Mouse (Mus musculus): ENCODE data around the gene Igdcc3. TPM values are rescaled to one million over a fixed set of nuclear protein-coding genes. Genes with fewer than 3 reads are reported as not detected.

Igdcc3 gene
- polyA plus RNA-seq, 1 experiment from 2014 or later = 2.3 TPM

GRCm38 (mm10) chr9:65141306-65141975 is 452 bp downstream of the Igdcc3 start:
- H3K27ac ChIP-seq (replicated peaks) = peak overlapping the region; percentile 80
- peak overlapping the region; percentile 98 for H3K4me2 ChIP-seq (replicated peaks)
- peak; percentile 67; the same call in 1 of the 2 replicates for ATAC-seq (ENCODE audit: insufficient number of reproducible peaks, low FRiP score, low TSS enrichment, low read depth)
- peak overlapping the region; percentile 34 for H3K9ac ChIP-seq
- H3K9me3 ChIP-seq (replicated peaks) = no peaks in the 10 kb centered on the region
- peak overlapping the region; percentile 75 for H3K4me3 ChIP-seq (replicated peaks)
- WGBS = under 1% methylated on average over 67 of the region's 73 CpGs
- H3K27me3 ChIP-seq = peaks cover 16% of the 10 kb centered on the region; the same call in 1 of the 2 replicates
- H3K36me3 ChIP-seq = no peaks in the 10 kb centered on the region
- peaks cover 25% of the 10 kb centered on the region for H3K4me1 ChIP-seq

- Histone ChIP-seq H3K4me3 (replicated peaks) (peak overlapping the region; percentile 75), H3K27ac (replicated peaks) (peak overlapping the region; percentile 80), H3K4me2 (replicated peaks) (peak overlapping the region; percentile 98), H3K27me3 (peaks cover 16% of the 10 kb centered on the region; the same call in 1 of the 2 replicates), H3K36me3 (no peaks in the 10 kb centered on the region), H3K4me1 (peaks cover 25% of the 10 kb centered on the region), H3K9me3 (replicated peaks) (no peaks in the 10 kb centered on the region), H3K9ac (peak overlapping the region; percentile 34)
- ATAC-seq (ENCODE audit: insufficient number of reproducible peaks, low FRiP score, low TSS enrichment, low read depth) = 0 out of 2 replicates have a peak, but pooled peaks have one; percentile 20
- WGBS = 0% methylated on average over 17 of the region's 17 CpGs
Observed at GRCm38 (mm10) chr9:65141976-65142318, 958 bp downstream of the Igdcc3 start.

- Histone ChIP-seq H3K27ac (replicated peaks) (peak overlapping the region; percentile 80), H3K4me3 (replicated peaks) (peak overlapping the region; percentile 75), H3K9ac (peak overlapping the region; percentile 34), H3K36me3 (no peaks in the 10 kb centered on the region), H3K27me3 (peaks cover 16% of the 10 kb centered on the region; the same call in 1 of the 2 replicates), H3K4me1 (peaks cover 25% of the 10 kb centered on the region), H3K9me3 (replicated peaks) (no peaks in the 10 kb centered on the region), H3K4me2 (replicated peaks) (peak overlapping the region; percentile 98)
- under 1% methylated on average over 8 of the region's 8 CpGs for WGBS
- ATAC-seq (ENCODE audit: insufficient number of reproducible peaks, low FRiP score, low TSS enrichment, low read depth) = no peak
Observed at GRCm38 (mm10) chr9:65142399-65142798, 1.4 kb downstream of the Igdcc3 start.

GRCm38 (mm10) chr9:65146001-65146400 is 5.0 kb downstream of the Igdcc3 start:
- ATAC-seq (ENCODE audit: insufficient number of reproducible peaks, low FRiP score, low TSS enrichment, low read depth) = no peak
- Histone ChIP-seq H3K27me3 (peaks cover 3% of the 10 kb centered on the region; the same call in 1 of the 2 replicates), H3K9ac (no peak overlapping the region), H3K27ac (replicated peaks) (no peak overlapping the region), H3K4me2 (replicated peaks) (no peak overlapping the region), H3K36me3 (no peaks in the 10 kb centered on the region), H3K9me3 (replicated peaks) (no peaks in the 10 kb centered on the region), H3K4me1 (peaks cover 19% of the 10 kb centered on the region), H3K4me3 (replicated peaks) (no peak overlapping the region)
- WGBS = 73% methylated on average over 5 of the region's 5 CpGs

- H3K27ac ChIP-seq (replicated peaks) = no peak overlapping the region
- H3K27me3 ChIP-seq = no peaks in the 10 kb centered on the region
- WGBS = 75% methylated on average over 7 of the region's 7 CpGs
- H3K4me3 ChIP-seq (replicated peaks) = no peak overlapping the region
- H3K9ac ChIP-seq = no peak overlapping the region
- H3K36me3 ChIP-seq = no peaks in the 10 kb centered on the region
- H3K4me2 ChIP-seq (replicated peaks) = no peak overlapping the region
- no peak for ATAC-seq (ENCODE audit: insufficient number of reproducible peaks, low FRiP score, low TSS enrichment, low read depth)
- peaks cover 5% of the 10 kb centered on the region; the same call in 1 of the 2 replicates for H3K4me1 ChIP-seq
- H3K9me3 ChIP-seq (replicated peaks) = no peaks in the 10 kb centered on the region
Observed at GRCm38 (mm10) chr9:65148507-65148906, 7.5 kb downstream of the Igdcc3 start.

- Histone ChIP-seq H3K36me3 (no peaks in the 10 kb centered on the region), H3K9me3 (replicated peaks) (no peaks in the 10 kb centered on the region), H3K27ac (replicated peaks) (no peak overlapping the region), H3K9ac (no peak overlapping the region), H3K4me2 (replicated peaks) (no peak overlapping the region), H3K4me3 (replicated peaks) (no peak overlapping the region), H3K27me3 (no peaks in the 10 kb centered on the region), H3K4me1 (peaks cover 11% of the 10 kb centered on the region)
- no peak for ATAC-seq (ENCODE audit: insufficient number of reproducible peaks, low FRiP score, low TSS enrichment, low read depth)
- 55% methylated on average over 6 of the region's 6 CpGs for whole genome bisulfite sequencing
Observed at GRCm38 (mm10) chr9:65152711-65153330, 11.8 kb downstream of the Igdcc3 start.

GRCm38 (mm10) chr9:65153331-65153711 is 12.3 kb downstream of the Igdcc3 start:
- Histone ChIP-seq H3K27me3 (no peaks in the 10 kb centered on the region), H3K9ac (no peak overlapping the region), H3K4me3 (replicated peaks) (no peak overlapping the region), H3K4me1 (peaks cover 11% of the 10 kb centered on the region), H3K9me3 (replicated peaks) (no peaks in the 10 kb centered on the region), H3K4me2 (replicated peaks) (no peak overlapping the region), H3K36me3 (no peaks in the 10 kb centered on the region), H3K27ac (replicated peaks) (no peak overlapping the region)
- 20% methylated on average over 5 of the region's 5 CpGs for WGBS
- no peak for ATAC-seq (ENCODE audit: insufficient number of reproducible peaks, low FRiP score, low TSS enrichment, low read depth)

- Histone ChIP-seq H3K36me3 (no peaks in the 10 kb centered on the region), H3K4me3 (replicated peaks) (no peak overlapping the region), H3K9ac (no peak overlapping the region), H3K27me3 (0 out of 2 replicates have a peak, but pooled peaks cover 4% of the 10 kb centered on the region), H3K27ac (replicated peaks) (no peak overlapping the region), H3K4me1 (peaks cover 11% of the 10 kb centered on the region), H3K4me2 (replicated peaks) (no peak overlapping the region), H3K9me3 (replicated peaks) (no peaks in the 10 kb centered on the region)
- 57% methylated on average over 9 of the region's 9 CpGs for WGBS
- ATAC-seq (ENCODE audit: insufficient number of reproducible peaks, low FRiP score, low TSS enrichment, low read depth) = no peak; the same call in 1 of the 2 replicates
Observed at GRCm38 (mm10) chr9:65154692-65155455, 13.9 kb downstream of the Igdcc3 start.

- Histone ChIP-seq H3K36me3 (no peaks in the 10 kb centered on the region), H3K4me3 (replicated peaks) (no peak overlapping the region), H3K9me3 (replicated peaks) (no peaks in the 10 kb centered on the region), H3K9ac (no peak overlapping the region), H3K27me3 (peaks cover 17% of the 10 kb centered on the region; the same call in 1 of the 2 replicates), H3K4me2 (replicated peaks) (no peak overlapping the region), H3K4me1 (peaks cover 11% of the 10 kb centered on the region), H3K27ac (replicated peaks) (no peak overlapping the region)
- WGBS = 13% methylated on average over 8 of the region's 8 CpGs
- ATAC-seq (ENCODE audit: insufficient number of reproducible peaks, low FRiP score, low TSS enrichment, low read depth) = no peak
Observed at GRCm38 (mm10) chr9:65156604-65157003, 15.6 kb downstream of the Igdcc3 start.

- H3K4me1 ChIP-seq = peaks cover 16% of the 10 kb centered on the region
- H3K4me3 ChIP-seq (replicated peaks) = no peak overlapping the region
- ATAC-seq (ENCODE audit: insufficient number of reproducible peaks, low FRiP score, low TSS enrichment, low read depth) = no peak
- no peak overlapping the region for H3K9ac ChIP-seq
- H3K27me3 ChIP-seq = peaks cover 27% of the 10 kb centered on the region
- H3K27ac ChIP-seq (replicated peaks) = no peak overlapping the region
- WGBS = 30% methylated on average over 6 of the region's 6 CpGs
- no peak overlapping the region for H3K4me2 ChIP-seq (replicated peaks)
- H3K9me3 ChIP-seq (replicated peaks) = no peaks in the 10 kb centered on the region
- H3K36me3 ChIP-seq = no peaks in the 10 kb centered on the region
Observed at GRCm38 (mm10) chr9:65157631-65158030, 16.6 kb downstream of the Igdcc3 start.

GRCm38 (mm10) chr9:65161188-65161587 is 20.2 kb downstream of the Igdcc3 start:
- no peak overlapping the region for H3K27ac ChIP-seq (replicated peaks)
- H3K4me3 ChIP-seq (replicated peaks) = no peak overlapping the region
- peaks cover 20% of the 10 kb centered on the region for H3K4me1 ChIP-seq
- no peaks in the 10 kb centered on the region for H3K9me3 ChIP-seq (replicated peaks)
- no peak for ATAC-seq (ENCODE audit: insufficient number of reproducible peaks, low FRiP score, low TSS enrichment, low read depth)
- no peaks in the 10 kb centered on the region for H3K36me3 ChIP-seq
- no peak overlapping the region for H3K4me2 ChIP-seq (replicated peaks)
- 37% methylated on average over 4 of the region's 4 CpGs for WGBS
- H3K27me3 ChIP-seq = peaks cover 42% of the 10 kb centered on the region
- no peak overlapping the region for H3K9ac ChIP-seq

All from embryonic facial prominence, embryonic 15.5 days (tissue).